Mouse (Mus musculus): ENCODE measurements around the gene Ppp1r15b. TPM values are rescaled to one million over a fixed set of nuclear protein-coding genes. Genes with fewer than 3 reads are reported as not detected.

The Ppp1r15b gene
- polyA plus RNA-seq, 3 experiments from 2014 or later, result 20.8 to 26.0 (median 23.6) TPM

Other genes with a start within 250 kb of the Ppp1r15b start
- 100 to 1,000 TPM in 1 of 3 experiments, 10 to 100 TPM in 2; 94.1 to 139 (median 98.6) TPM for gene Mdm4, start 100.6 kb upstream of the Ppp1r15b start, polyA plus RNA-seq (2017; shearing (Covaris generic))
- under 1 TPM; 0.36 to 0.67 (median 0.61) TPM for gene Pik3c2b, start 85.5 kb upstream of the Ppp1r15b start, polyA plus RNA-seq (2017; shearing (Covaris generic))
- under 1 TPM in 1 of 3 experiments, not detected in 2; 0.25 TPM for gene Plekha6, start 33.1 kb downstream of the Ppp1r15b start, polyA plus RNA-seq (2017; shearing (Covaris generic))
- not detected for gene Golt1a, start 178.7 kb downstream of the Ppp1r15b start, polyA plus RNA-seq (2017; shearing (Covaris generic))
- not detected for gene Kiss1, start 190.7 kb downstream of the Ppp1r15b start, polyA plus RNA-seq (2017; shearing (Covaris generic))
- not detected for gene Ren1, start 219.4 kb downstream of the Ppp1r15b start, polyA plus RNA-seq (2017; shearing (Covaris generic))
- gene Etnk2, start 232.4 kb downstream of the Ppp1r15b start, polyA plus RNA-seq (2017; shearing (Covaris generic)), result not detected

All from inflammation-experienced regulatory T-cells, adult 6 months (primary cell).